Mouse (Mus musculus) thymus, postnatal 25 days (tissue): ENCODE measurements at regions not wholly inside any gene's neighbourhood (a gene's known extent, or its start where the extent isn't known, plus 50 kb on each side); places are given as distances from the start of the nearest gene placed in this dataset.

Experiments used
- DNase-seq: peaks from one replicate; pipeline ENCODE4 v3.0.0; 2022

DNA sequence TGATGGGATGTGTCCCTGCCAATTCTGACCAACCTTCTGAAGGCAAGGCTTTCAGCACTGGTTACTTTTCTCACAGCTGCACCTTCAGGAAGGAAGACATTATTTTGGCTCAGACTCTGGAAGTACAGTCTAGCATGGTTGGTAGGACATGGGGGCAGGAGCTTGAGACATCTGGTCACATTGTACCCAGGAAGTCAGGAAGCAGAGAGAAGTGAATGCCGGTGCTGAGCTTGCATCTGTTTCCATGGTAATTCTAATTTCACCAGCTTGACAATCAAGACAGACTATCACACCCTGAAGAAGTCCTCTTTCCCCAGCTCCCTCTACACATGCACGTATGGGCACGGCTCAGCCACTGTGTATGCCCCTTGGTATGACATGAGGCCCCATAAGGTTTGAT is 210.6 kb downstream of the Cyp26b1 start:
- no peak for DNase-seq

DNA sequence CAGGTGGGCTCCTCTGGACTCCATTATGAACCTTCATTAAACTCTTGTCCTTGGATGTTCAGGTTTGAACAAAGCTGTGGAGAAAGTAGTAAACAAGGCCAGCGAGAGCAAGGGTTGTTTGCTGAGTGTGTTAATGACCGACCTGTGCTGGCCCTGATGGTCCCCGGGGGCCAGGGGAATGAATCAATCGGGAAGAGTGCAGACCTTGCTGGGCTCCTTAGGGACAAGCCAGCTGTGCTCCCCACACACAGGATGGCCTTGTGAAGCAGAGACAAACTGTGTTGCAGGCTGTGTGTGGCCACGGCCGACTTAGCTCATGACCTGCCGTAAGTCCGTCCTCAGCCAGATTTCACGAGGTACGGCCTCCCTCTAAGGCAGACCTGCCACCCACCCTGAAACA is 212.1 kb downstream of the Cyp26b1 start:
- no peak for DNase-seq

DNA sequence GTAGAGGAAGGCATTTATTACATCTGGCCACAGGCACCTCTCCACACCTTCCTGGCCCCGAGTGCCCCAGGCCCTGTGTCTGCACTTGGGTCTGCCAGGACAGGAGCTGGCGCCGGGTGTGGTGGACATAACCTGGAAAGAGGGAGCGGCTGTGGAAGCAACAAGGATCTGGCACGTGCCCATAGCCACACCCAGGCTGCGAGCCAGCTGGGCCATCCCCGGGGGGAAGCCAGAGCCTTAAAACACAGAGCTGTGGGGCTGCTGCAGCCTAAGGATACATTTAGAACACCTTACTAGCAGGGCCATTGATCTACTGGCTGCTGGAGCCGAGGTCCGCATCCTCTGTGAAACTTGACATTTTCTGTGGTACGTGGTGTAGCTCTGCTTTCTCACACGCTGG is 217.0 kb downstream of the Cyp26b1 start:
- DNase-seq = no peak

DNA sequence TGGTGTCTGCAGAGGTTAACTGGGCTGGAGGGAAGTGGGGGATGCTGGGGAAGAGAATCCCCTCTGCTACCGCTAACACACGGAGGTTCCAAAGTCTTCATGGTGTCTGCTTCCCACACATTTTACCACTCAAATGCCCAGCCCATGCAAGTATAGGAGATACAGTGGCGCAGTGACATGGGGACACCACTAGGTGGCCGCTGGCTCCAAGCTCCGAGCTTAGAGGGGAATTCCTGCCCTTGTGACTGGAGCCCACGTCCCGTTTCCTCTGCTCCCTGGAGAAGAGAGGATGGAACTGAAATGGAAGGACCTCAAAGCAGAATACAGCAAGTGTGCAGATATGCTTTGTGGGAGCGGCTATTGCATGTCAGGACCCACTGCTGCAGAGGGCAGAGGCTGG is 218.2 kb downstream of the Cyp26b1 start:
- peak; percentile 4 for DNase-seq

DNA sequence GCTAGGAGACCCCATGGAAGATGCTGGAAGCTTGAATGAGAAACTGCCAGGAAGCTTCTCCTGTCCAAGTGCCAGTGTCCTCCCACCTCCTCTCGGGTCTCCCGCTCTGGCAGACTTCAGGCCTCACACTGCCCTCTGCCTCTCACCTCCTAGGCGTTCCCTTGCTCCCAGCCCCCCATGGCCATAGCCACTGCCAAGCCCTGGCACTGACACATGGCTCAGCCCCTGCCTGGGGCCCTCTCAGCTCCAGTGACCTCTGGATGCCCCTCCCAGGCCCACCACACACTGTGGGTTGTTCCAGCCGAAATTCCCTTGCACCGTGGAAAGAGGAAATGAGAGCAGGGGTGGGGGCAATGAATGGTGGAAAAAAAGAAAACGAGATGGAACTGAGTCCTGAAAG is 227.3 kb downstream of the Cyp26b1 start:
- DNase-seq = no peak

DNA sequence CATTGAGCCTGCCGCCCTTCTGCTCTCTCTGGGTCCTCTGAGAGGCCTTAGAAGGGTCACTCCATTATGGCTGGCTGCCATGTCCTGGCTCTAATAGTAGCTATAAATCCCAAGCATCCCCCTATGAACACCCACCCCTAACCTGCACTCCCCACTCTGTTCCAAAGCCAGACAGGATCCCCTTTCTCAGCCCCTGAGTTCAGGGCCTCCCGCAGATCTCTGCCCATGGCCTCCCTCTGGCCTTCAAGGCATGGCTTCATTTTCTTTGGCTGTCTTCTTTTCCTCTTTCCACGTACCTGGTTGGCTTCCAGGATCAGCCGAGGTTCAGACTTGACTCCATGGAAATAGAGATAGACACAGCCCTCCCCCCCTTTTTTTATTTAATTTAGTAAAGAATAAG is 227.8 kb downstream of the Cyp26b1 start:
- no peak for DNase-seq

DNA sequence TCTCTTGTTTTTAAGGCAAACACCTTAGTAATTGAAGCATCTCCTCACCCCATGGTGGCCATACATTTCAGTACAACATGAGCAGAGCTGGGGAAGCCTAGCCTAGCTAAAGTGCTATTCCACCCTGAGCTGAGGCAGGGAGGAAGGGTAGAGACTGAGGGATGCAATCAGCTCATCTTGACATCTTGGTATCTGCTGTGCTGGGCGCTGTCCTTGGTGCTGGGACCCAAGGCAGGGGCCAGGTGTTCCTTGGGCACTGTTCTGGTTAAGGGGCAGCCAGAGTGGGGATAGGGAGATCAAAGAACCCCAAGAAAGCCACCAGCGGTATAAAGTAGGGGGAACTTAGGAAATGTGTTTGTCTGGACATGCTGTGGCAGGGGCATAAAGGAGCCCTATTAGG is 228.7 kb downstream of the Cyp26b1 start:
- peak; percentile 1 for DNase-seq

DNA sequence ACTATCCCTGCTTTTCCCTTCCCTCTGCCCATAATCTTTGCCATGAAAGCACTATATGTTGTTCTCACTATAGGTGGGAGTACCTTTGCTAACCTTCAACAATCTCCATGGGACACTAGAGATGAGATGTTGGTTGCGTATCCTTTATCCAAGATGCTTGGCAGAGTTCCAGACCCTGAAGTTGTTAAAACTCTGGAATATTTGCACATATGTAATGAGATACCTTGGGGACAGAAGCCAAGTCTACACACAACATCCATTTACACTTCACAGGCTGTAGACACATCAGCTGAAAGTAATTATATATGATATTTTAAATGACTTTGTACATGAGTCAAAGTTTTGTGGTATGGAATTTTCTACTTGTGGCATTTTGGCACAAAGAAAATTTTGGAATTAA is 231.4 kb downstream of the Cyp26b1 start:
- no peak for DNase-seq

DNA sequence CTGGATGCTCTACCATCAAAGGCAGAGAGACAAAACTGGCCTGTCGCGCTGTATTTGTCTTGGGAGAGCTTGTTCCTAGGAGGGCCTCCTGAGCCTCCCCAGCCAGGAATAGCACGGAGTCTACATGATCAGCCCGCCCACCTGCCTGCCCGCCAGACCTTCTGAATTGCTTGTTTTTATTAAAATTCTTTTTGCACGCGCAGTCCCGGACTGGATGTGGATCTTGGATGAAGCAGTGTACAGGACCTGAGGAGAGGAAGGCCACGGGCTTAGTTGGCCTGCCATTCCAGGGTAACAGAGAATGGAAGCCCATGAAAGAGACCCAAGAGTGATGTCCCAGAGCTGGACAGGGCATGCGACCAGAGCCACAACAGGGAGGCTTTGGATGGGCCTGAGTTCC is 235.8 kb downstream of the Cyp26b1 start:
- DNase-seq = no peak

DNA sequence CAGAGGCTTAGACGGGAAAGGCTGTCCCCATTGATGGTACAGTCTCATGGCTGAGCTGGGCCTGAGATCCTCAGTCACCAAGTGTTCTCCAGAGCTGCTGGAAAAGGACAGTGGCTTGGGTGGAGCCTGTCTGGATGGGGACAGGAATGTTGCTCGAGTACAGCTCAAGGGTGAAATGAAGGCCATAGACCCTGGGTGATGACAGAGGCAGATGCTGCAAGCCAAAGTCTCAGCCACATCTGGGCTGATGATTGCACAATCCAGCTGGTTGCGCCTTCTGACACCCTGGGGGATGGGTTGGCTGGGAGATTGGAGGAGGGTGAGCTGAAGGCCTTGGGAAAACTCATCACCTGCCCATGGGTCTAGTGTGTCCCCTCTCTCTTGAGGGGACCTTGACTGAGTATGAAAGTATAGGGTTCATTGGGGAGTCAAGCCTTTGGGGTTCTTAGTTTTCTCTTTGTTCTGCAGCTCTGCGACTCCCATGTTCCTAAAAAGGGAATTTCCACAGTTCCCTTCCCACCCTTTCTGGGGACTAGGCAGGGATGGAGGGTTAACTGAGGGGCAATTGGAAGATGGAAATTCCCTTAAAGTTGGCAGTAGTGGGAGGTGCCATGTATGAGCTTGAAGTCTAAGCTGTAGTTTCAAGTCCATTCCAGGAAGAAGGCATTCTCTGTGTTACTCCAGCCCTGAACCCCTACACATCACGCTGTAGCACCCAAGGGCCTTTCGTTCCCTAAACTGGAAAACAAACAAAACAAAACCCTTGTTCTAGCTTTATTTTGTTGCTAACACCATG is 240.1 kb downstream of the Cyp26b1 start:
- no peak for DNase-seq

DNA sequence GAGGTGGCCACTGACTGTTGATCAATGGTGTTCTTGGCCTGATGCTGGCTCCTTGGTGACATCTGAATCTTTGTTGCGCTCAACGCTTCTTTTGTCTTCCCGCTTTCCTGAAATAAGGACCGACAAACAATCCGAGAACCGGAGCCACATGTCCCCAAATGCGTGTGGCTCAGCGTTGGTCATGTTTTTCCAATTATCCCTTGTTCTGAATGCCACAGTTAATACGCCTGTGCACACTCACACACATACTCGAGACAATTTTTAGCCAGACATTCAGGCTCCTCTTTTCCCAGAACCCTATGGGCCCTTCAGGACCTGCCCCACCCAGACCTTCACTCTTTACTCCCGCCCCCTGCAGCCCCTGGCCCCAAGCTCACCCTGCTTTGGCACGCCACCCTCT is 248.8 kb downstream of the Cyp26b1 start:
- no peak for DNase-seq

DNA sequence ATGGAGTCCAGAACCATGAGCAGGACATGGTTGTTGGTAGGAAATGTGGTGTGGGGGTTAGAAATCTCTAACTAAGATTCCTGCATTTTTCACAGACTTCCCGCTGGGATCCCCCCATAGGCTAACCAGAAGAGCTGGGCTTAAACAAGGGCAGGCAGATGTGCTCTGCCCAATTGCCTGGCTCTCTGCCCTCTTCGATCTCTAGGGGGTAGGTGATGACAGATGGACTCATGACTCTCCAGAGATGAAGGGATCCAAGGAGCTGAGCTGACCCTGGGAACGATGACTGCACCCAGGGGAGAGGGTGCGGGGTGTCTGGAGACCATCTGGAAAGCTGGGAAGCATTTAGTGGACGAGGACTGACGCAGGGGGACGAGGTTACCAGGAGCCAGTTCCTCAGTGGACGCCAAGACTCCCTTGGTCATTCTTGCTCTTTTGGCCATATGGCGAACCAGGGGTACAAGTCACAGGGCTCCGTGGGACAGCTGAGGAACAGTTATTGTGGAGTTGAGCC is 260.0 kb downstream of the Cyp26b1 start:
- no peak for DNase-seq

DNA sequence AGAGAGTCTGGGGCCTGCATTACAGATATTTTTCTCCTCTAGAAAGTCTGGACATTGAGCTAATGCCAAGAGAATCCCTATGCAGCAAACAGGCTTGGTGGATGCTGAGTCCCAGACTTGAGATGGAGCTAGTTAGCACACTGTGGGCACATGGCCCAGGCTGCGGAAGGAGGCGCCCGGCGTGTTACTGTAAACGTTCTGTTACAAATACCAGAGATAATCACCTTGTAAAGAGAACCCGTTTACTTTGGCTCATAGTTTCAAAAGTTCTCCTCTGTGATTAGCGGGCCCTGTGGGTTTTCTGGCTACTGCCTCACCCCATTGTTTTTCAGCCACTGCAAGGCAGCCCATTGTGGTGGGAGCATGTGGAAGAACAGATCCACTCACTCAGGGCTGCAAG is 264.6 kb downstream of the Cyp26b1 start:
- DNase-seq = no peak

DNA sequence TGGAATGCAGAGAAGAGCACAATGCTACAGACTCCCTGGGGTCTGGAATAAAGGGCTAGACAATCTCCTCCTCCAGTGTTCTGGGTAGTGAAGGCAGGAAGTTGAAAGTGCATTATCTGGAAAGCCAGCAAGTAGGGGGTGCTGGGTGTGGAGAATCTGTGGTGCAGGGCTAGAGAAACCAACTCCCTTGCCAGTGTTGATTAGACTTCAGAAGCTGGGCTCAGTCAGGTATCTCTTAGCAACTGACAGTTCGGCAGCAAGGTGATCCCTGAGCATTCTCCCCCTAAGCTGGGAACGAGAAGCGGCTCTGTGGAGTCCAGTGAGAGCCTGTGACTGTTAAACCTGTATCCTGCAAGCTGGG is 265.7 kb downstream of the Cyp26b1 start:
- DNase-seq = no peak

DNA sequence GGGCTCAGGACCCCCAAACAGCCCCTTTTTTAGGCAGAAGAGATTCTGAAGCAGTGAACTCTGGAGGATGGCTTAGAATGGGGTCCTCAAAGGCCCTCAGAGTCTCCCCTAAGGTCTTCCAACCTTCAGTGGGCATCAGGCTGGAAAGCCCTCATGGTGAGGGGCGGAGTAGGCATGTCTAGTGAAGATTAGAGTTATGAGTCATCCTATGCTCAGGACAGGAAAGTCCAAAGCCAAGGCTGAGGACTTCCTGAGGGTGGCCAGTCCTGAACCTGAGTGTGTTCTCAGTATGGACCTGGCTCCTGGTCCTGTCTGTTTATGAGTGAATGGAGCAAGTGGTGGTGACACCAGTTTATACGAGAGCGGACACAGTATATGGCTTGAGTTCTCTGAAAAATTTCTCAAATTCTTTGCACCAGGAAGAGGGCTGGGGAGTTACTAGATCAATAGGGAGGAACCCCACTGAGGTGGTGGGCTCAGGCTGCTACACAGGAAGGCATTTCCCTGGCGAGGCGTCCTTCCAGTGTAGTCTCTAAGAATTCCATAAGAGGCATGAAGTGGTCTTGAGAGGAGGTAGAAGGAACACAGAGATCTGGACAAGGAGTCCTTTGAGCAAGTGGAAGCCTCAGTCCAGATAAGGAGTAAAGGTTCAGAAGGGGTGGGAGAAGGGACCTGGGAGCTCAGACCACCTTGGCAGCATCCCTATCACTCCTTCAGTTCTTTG is 266.2 kb downstream of the Cyp26b1 start:
- DNase-seq = no peak

DNA sequence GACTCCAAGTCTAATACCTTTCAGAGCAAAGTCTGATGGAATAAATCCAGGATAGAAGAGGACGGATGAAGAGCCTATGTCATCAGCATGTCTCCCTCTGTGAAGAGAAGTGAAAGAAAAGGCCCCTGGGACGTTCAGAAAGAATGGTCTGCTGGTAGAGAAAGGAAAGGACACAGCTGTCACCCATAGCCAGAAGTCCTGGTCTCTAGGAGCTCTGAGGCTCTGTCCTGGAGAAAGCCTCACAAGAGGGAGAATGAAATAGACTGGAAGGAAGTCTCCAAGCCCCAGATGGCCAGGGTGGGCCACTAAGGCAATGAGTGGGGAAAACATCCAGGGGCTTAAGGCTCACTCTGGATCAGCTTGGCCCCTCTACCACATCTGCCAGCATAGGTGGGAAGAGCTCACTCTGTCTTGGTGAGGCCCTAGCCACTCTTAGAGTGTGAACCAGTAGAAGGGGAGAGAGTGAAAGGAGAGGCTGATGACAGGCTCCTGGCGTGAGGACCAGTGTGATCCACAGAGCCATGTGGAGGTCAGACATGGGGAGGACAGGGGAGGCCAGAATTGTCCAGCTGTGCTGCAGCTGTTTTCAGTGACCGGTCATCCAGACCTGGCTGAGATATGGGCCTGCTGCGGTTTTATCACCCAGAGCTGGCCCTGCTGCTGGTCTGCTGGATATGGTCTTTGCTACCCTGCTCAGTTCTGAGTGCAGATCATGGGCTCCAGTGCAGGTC is 268.2 kb downstream of the Cyp26b1 start:
- DNase-seq = no peak

DNA sequence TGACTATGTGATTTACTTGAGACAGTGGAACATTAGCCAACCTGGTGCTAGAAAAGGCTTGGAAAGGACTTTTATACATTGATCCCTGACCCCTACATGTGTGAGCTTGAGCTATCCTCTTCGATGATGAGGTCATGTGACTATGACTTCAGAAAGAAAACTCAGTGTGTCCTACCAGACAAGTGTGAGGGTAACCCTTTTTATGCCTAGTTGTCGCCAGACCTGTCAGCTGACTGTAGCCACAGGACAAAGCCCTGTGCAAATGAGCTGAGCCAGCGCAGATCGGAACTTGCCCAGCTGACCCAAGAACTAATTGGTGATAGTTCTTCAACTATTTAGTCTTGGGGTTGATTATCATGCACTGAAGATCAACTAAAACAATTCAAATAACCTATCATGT is 269.5 kb downstream of the Cyp26b1 start:
- DNase-seq = no peak

DNA sequence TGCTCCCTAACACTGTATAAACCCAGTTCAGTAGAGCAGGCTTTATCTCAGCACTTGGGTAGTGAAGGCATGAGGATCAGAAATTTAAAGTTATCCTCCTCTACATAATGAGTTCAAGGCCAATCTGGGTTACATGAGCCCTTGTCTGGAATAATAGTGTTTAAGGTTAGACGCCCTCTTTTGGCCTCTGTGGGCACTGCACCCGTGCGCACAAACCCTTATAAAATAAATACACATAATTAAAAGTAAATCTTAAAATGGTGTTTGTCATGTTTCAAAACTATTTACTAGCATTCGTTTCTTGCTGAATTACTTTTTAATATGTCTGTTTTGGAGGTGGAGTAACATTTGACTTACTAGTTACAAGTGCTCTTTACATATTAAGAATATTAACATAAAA is 271.2 kb downstream of the Cyp26b1 start:
- DNase-seq = no peak

DNA sequence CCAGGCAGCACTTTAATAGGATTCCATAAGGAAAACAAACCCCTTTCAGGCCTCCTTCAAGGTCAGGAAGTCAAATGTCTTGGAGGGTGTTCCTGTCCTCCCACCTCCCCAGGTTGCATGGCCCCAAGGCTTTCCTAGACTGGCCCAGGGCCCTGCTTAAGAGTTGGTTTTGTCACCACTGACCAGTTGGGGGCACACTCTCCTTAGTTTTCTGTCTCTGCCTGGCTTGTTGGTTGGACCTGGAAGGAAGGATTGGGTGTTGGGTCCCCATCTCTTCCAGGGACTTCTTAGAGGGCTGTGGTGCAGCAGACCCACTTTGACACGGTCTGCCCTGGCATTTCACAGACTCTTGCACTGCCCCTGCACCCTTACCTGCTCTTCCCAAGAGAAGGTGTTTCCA is 273.1 kb downstream of the Cyp26b1 start:
- DNase-seq = no peak

DNA sequence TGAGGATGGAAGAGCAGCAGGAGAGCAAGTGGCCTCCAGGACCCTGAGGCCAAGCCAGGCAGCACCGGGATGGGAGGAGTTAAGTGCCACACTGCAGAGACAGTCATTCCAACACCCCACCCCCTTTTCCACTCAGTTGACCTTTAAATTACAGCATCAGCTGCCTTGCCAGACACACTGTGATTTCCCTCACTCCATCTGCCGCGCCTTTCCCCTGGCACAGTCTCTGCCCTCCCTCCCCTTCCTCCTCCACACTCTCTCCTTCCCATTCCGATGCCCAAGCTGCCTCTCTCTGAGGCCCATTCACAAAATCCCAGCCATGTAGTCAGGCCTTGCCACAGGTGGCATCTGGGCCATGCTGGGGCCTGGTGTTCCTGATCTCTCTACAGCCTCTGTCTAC is 274.9 kb downstream of the Cyp26b1 start:
- DNase-seq = no peak

DNA sequence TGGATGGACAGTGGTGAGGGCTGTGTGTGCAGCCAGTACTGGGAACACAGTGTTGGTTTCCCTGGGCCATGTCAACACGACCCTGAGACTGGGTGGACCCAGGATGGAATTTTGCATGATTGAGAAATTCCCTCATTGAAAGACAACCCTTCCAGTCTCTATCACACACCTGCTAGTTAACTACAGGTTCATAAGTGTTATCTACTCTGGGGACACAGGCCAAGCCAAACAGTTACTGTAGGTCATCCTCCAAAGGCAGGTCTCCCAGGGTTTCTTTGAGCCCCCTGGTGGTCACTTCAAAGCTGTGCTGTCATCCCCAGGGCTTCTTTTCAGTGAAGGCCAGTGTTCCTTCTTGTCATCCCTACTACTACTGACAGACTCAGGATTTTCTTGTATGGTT is 276.7 kb downstream of the Cyp26b1 start:
- no peak for DNase-seq

DNA sequence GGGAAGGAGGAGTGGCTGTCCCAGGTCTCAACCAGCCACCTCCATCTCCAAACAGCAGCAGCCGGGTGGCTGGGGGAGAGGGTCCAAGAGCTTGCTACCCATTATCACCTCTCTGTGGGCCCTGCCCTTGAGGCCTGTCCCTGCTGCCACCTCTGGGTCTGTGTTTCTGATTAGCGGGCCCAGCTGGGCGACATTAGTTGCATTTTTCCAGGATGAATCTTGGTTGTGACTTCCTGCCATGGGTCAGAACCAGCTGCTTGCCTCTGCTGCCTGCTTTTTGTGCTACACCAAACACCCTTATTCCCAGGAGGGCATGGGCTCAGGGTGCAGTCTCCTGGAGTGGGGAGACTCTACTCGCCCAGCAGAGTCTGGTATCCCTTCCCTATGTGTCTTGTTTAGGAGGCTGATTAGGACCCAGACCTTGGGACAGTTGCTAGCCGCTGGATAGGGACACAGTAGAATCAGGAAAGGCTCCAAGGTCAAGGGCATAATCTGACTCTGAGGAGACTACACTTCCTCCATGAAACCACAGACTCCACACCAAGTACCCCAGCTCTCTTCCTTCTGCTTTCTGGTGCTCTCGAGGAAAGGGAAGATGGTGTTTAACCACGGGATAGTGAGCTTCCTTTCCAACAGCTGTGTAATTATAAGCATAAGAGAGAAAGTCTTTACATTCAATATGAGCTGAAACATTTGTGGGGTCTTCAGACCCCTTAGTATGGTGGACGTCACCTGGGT is 278.4 kb downstream of the Cyp26b1 start:
- no peak for DNase-seq

DNA sequence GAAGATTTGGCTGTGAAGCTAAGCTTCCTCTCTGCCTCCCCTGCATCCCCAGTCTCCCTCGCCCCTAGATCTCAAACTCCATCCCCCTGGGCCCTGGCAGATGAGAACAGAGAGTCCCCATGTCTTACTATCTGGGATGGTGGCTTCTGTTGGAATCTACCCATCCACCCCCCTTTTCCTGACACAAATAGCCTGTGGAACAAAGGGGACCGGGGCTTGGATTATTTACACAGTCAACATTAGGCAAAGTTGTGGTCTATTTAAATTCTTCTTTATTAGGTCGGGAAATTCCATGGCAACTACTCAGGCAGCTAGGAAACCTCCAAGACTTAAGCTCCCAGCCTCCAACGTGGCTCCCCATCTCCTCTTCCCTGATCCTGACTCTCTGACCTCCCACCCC is 279.9 kb downstream of the Cyp26b1 start:
- no peak for DNase-seq
